Mouse (Mus musculus): ENCODE data around the gene H3f3a. TPM values are rescaled to one million over a fixed set of nuclear protein-coding genes. Genes with fewer than 3 reads are reported as not detected.
A peak's percentile ranks its signal among the peaks of the same experiment; 100 is the strongest.

Gene H3f3a
- polyA plus RNA-seq (2015; fragmentation: Nextera tagmentation; extraction: Ambion mirVana) = 2,561 and 2,592 TPM in 2 replicates

- WGBS = 2% methylated on average over 47 of the region's 69 CpGs
- Histone ChIP-seq H3K9me3 (no peaks in the 10 kb centered on the region), H3K9ac (peak within 1 kb of the TSS; percentile 100), H3K36me3 (peaks cover 13% of the 10 kb centered on the region), H3K4me2 (peak within 1 kb of the TSS; percentile 62), H3K27ac (peak within 1 kb of the TSS; percentile 100), H3K4me3 (peak within 1 kb of the TSS; percentile 87), H3K4me1 (peaks cover 30% of the 10 kb centered on the region), H3K27me3 (no peaks in the 10 kb centered on the region)
- peak; percentile 74 for ATAC-seq (ENCODE audit: insufficient number of reproducible peaks, low FRiP score, low TSS enrichment, low read depth)
Measured at GRCm38 (mm10) chr1:180813885-180814740, at the start of gene H3f3a. Gene H3f3a (minus strand): TSS chr1:180813943.

GRCm38 (mm10) chr1:180860030-180860429, 46.3 kb upstream of the H3f3a start:
- peaks cover 92% of the 10 kb centered on the region for H3K36me3 ChIP-seq
- no peaks in the 10 kb centered on the region for H3K9me3 ChIP-seq
- no peak overlapping the region for H3K4me3 ChIP-seq
- ATAC-seq (ENCODE audit: insufficient number of reproducible peaks, low FRiP score, low TSS enrichment, low read depth) = no peak
- H3K9ac ChIP-seq = no peak overlapping the region
- 80% methylated on average over 6 of the region's 6 CpGs for WGBS
- no peaks in the 10 kb centered on the region for H3K4me1 ChIP-seq
- no peaks in the 10 kb centered on the region for H3K27me3 ChIP-seq
- no peak overlapping the region for H3K4me2 ChIP-seq
- no peak overlapping the region for H3K27ac ChIP-seq

- Histone ChIP-seq H3K4me1 (no peaks in the 10 kb centered on the region), H3K27me3 (no peaks in the 10 kb centered on the region), H3K4me3 (no peak overlapping the region), H3K9me3 (no peaks in the 10 kb centered on the region), H3K27ac (no peak overlapping the region), H3K4me2 (no peak overlapping the region), H3K9ac (no peak overlapping the region), H3K36me3 (peaks cover 85% of the 10 kb centered on the region)
- ATAC-seq (ENCODE audit: insufficient number of reproducible peaks, low FRiP score, low TSS enrichment, low read depth) = no peak
Measured at GRCm38 (mm10) chr1:180858763-180859162, 45.0 kb upstream of the H3f3a start.

- ATAC-seq (ENCODE audit: insufficient number of reproducible peaks, low FRiP score, low TSS enrichment, low read depth) = peak; percentile 99
- H3K36me3 ChIP-seq = peaks cover 8% of the 10 kb centered on the region; the same call in 1 of the 2 replicates
- peak within 1 kb of the TSS; percentile 86 for H3K9ac ChIP-seq
- H3K9me3 ChIP-seq = no peaks in the 10 kb centered on the region
- under 1% methylated on average over 76 of the region's 77 CpGs for WGBS
- H3K27me3 ChIP-seq = no peaks in the 10 kb centered on the region
- peak within 1 kb of the TSS; percentile 61 for H3K4me2 ChIP-seq
- peak within 1 kb of the TSS; percentile 83 for H3K4me3 ChIP-seq
- H3K4me1 ChIP-seq = peaks cover 27% of the 10 kb centered on the region
- peak within 1 kb of the TSS; percentile 100 for H3K27ac ChIP-seq
Measured at GRCm38 (mm10) chr1:180850316-180851270, 36.9 kb upstream of the H3f3a start, which contains the start of gene Sde2. Gene Sde2 (plus strand): TSS chr1:180851127.

GRCm38 (mm10) chr1:180849701-180850301, 36.1 kb upstream of the H3f3a start:
- 14% methylated on average over 11 of the region's 11 CpGs for WGBS
- peak overlapping the region; percentile 83 for H3K4me3 ChIP-seq
- H3K4me2 ChIP-seq = peak overlapping the region; percentile 61
- no peaks in the 10 kb centered on the region for H3K27me3 ChIP-seq
- no peak overlapping the region; the same call in 1 of the 2 replicates for H3K9ac ChIP-seq
- no peak for ATAC-seq (ENCODE audit: insufficient number of reproducible peaks, low FRiP score, low TSS enrichment, low read depth)
- H3K4me1 ChIP-seq = peaks cover 27% of the 10 kb centered on the region
- peak overlapping the region; percentile 100 for H3K27ac ChIP-seq
- 0 out of 2 replicates have a peak, but pooled peaks cover 1% of the 10 kb centered on the region for H3K36me3 ChIP-seq
- no peaks in the 10 kb centered on the region for H3K9me3 ChIP-seq

GRCm38 (mm10) chr1:180848511-180849241, 34.9 kb upstream of the H3f3a start:
- Histone ChIP-seq H3K4me2 (peak overlapping the region; percentile 54), H3K27me3 (no peaks in the 10 kb centered on the region), H3K4me3 (peak overlapping the region; percentile 32), H3K9me3 (no peaks in the 10 kb centered on the region), H3K4me1 (peaks cover 27% of the 10 kb centered on the region), H3K36me3 (no peaks in the 10 kb centered on the region), H3K27ac (peak overlapping the region; percentile 96), H3K9ac (0 out of 2 replicates have a peak overlapping the region, but pooled peaks have one; percentile 8)
- 14% methylated on average over 11 of the region's 11 CpGs for WGBS
- no peak for ATAC-seq (ENCODE audit: insufficient number of reproducible peaks, low FRiP score, low TSS enrichment, low read depth)

- peaks cover 27% of the 10 kb centered on the region for H3K4me1 ChIP-seq
- under 1% methylated on average over 9 of the region's 9 CpGs for WGBS
- 0 out of 2 replicates have a peak overlapping the region, but pooled peaks have one; percentile 8 for H3K9ac ChIP-seq
- ATAC-seq (ENCODE audit: insufficient number of reproducible peaks, low FRiP score, low TSS enrichment, low read depth) = peak; percentile 52
- H3K36me3 ChIP-seq = no peaks in the 10 kb centered on the region
- peak overlapping the region; percentile 32 for H3K4me3 ChIP-seq
- H3K9me3 ChIP-seq = no peaks in the 10 kb centered on the region
- H3K4me2 ChIP-seq = peak overlapping the region; percentile 54
- peak overlapping the region; percentile 96 for H3K27ac ChIP-seq
- H3K27me3 ChIP-seq = no peaks in the 10 kb centered on the region
Measured at GRCm38 (mm10) chr1:180848114-180848510, 34.4 kb upstream of the H3f3a start.

- no peak overlapping the region for H3K9ac ChIP-seq
- H3K27me3 ChIP-seq = no peaks in the 10 kb centered on the region
- H3K9me3 ChIP-seq = no peaks in the 10 kb centered on the region
- no peak overlapping the region for H3K4me3 ChIP-seq
- H3K36me3 ChIP-seq = no peaks in the 10 kb centered on the region
- H3K4me1 ChIP-seq = no peaks in the 10 kb centered on the region
- ATAC-seq (ENCODE audit: insufficient number of reproducible peaks, low FRiP score, low TSS enrichment, low read depth) = no peak
- no peak overlapping the region for H3K27ac ChIP-seq
- WGBS = 86% methylated on average over 8 of the region's 8 CpGs
- H3K4me2 ChIP-seq = no peak overlapping the region
Measured at GRCm38 (mm10) chr1:180841561-180842300, 28.0 kb upstream of the H3f3a start.

GRCm38 (mm10) chr1:180839201-180839910, 25.6 kb upstream of the H3f3a start:
- 77% methylated on average over 8 of the region's 8 CpGs for WGBS
- H3K36me3 ChIP-seq = no peaks in the 10 kb centered on the region
- H3K4me3 ChIP-seq = no peak overlapping the region
- no peak for ATAC-seq (ENCODE audit: insufficient number of reproducible peaks, low FRiP score, low TSS enrichment, low read depth)
- H3K27me3 ChIP-seq = no peaks in the 10 kb centered on the region
- H3K9ac ChIP-seq = no peak overlapping the region
- H3K4me2 ChIP-seq = no peak overlapping the region
- H3K4me1 ChIP-seq = no peaks in the 10 kb centered on the region
- no peaks in the 10 kb centered on the region for H3K9me3 ChIP-seq
- H3K27ac ChIP-seq = no peak overlapping the region

- Histone ChIP-seq H3K9ac (no peak overlapping the region), H3K4me1 (no peaks in the 10 kb centered on the region), H3K4me3 (no peak overlapping the region), H3K4me2 (no peak overlapping the region), H3K27ac (peak overlapping the region; percentile 17; the same call in 1 of the 2 replicates), H3K36me3 (no peaks in the 10 kb centered on the region), H3K27me3 (no peaks in the 10 kb centered on the region), H3K9me3 (no peaks in the 10 kb centered on the region)
- WGBS = 18% methylated on average over 6 of the region's 6 CpGs
- ATAC-seq (ENCODE audit: insufficient number of reproducible peaks, low FRiP score, low TSS enrichment, low read depth) = no peak
Measured at GRCm38 (mm10) chr1:180838014-180838413, 24.3 kb upstream of the H3f3a start.

Measured in limb, embryonic 15.5 days (tissue).